Mouse (Mus musculus) liver, embryonic 14.5 days (tissue): ENCODE data around the gene Amd1. TPM values are rescaled to one million over a fixed set of nuclear protein-coding genes. Genes with fewer than 3 reads are reported as not detected.

Source experiments
- ATAC-seq: fragments of 200-750 bp; cut with Nextera tagmentation; 2 replicates; pipeline ENCODE4 v1.8.0; 2017; ENCODE audit warnings: moderate number of reproducible peaks, mild to moderate bottlenecking, moderate library complexity; ENCODE audit not compliant: insufficient read depth
- DNase-seq, 3 experiments: peaks; one replicate each; pipeline ENCODE4 v3.0.0-alpha.2; 2012 to 2013; ENCODE audit warnings: low read depth in 3 of 3, low spot score in 3 of 3
- H3K27ac ChIP-seq: fragments of 300-500 bp; sonication (generic); 2 replicates; pipeline ENCODE4 v1.5.1; 2014; ENCODE audit warnings: moderate library complexity, mild to moderate bottlenecking, control low read depth, inconsistent platforms
- H3K27me3 ChIP-seq: fragments of 300-500 bp; sonication (generic); 2 replicates; pipeline ENCODE4 v1.6.1; 2014; ENCODE audit warnings: mild to moderate bottlenecking, low read length, moderate library complexity; ENCODE audit not compliant: control insufficient read depth, insufficient read depth
- H3K36me3 ChIP-seq: fragments of 300-500 bp; sonication (generic); replicated peaks from 2 replicates; pipeline ENCODE4 v1.6.1; 2014; ENCODE audit warnings: low read depth; ENCODE audit not compliant: control insufficient read depth, insufficient read depth
- H3K4me1 ChIP-seq, 2 experiments: fragments of 200-500 bp in 1 of 2; fragments of 300-500 bp in 1 of 2; sonication (generic) in 1 of 2; replicated peaks; 2 replicates each; pipeline ENCODE4 v1.6.1; 2012 to 2014; ENCODE audit warnings: antibody characterized with exemption in 1 of 2, inconsistent platforms in 1 of 2, low read length in 1 of 2; ENCODE audit not compliant: control insufficient read depth in 2 of 2, insufficient read depth in 2 of 2
- H3K4me2 ChIP-seq: fragments of 300-500 bp; sonication (generic); 2 replicates; pipeline ENCODE4 v1.6.1; 2014; ENCODE audit warnings: low read depth, mild to moderate bottlenecking, control low read depth, moderate library complexity
- H3K4me3 ChIP-seq, 2 experiments: fragments of 200-500 bp in 1 of 2; fragments of 300-500 bp in 1 of 2; sonication (generic) in 1 of 2; 2 replicates each; pipeline ENCODE4 v1.5.1; 2012 to 2014; ENCODE audit warnings: low read depth in 2 of 2, low read length in 2 of 2, mild to moderate bottlenecking in 2 of 2, control low read depth in 1 of 2, inconsistent platforms in 1 of 2, moderate library complexity in 1 of 2; ENCODE audit not compliant: insufficient read depth in 1 of 2
- H3K9ac ChIP-seq: fragments of 300-500 bp; sonication (generic); replicated peaks from 2 replicates; pipeline ENCODE4 v1.6.1; 2014; ENCODE audit warnings: mild to moderate bottlenecking, control low read depth, moderate library complexity
- H3K9me3 ChIP-seq: fragments of 300-500 bp; sonication (generic); 2 replicates; pipeline ENCODE4 v1.6.1; 2016; ENCODE audit warnings: low read length, mixed read lengths; ENCODE audit not compliant: control insufficient read depth
- CTCF ChIP-seq: IDR thresholded peaks from 2 replicates; pipeline ENCODE4 v1.5.1; 2016; ENCODE audit warnings: antibody characterized with exemption, low read depth, control low read depth
- EP300 ChIP-seq: IDR thresholded peaks from 2 replicates; pipeline ENCODE4 v1.6.1; 2016; ENCODE audit warnings: antibody characterized with exemption, low read depth
- WGBS: fragments of 180-500 bp; shearing (Covaris S2); extraction: QIAGEN DNeasy Blood & Tissue Kit; methylation state at CpG from one replicate; pipeline ENCODE4 v1.1.7; 2014; ENCODE audit not compliant: insufficient replicate concordance; 5-methylcytosine and 5-hydroxymethylcytosine counted together
- polyA plus RNA-seq, 2 experiments: library from polyadenylated mRNA; depleted of rRNA in 1 of 2; stranded (reverse) in 1 of 2; unstranded in 1 of 2; fragments of >200 nt; fragmentation: Nextera tagmentation in 1 of 2; extraction: Ambion mirVana in 1 of 2; gene quantifications; 2 replicates each; pipeline versions ENCODE4 v1.2.1 to v1.2.3; 2012 to 2014

Gene Amd1
- polyA plus RNA-seq, 2 experiments, result 48.1 to 56.4 TPM

DNA sequence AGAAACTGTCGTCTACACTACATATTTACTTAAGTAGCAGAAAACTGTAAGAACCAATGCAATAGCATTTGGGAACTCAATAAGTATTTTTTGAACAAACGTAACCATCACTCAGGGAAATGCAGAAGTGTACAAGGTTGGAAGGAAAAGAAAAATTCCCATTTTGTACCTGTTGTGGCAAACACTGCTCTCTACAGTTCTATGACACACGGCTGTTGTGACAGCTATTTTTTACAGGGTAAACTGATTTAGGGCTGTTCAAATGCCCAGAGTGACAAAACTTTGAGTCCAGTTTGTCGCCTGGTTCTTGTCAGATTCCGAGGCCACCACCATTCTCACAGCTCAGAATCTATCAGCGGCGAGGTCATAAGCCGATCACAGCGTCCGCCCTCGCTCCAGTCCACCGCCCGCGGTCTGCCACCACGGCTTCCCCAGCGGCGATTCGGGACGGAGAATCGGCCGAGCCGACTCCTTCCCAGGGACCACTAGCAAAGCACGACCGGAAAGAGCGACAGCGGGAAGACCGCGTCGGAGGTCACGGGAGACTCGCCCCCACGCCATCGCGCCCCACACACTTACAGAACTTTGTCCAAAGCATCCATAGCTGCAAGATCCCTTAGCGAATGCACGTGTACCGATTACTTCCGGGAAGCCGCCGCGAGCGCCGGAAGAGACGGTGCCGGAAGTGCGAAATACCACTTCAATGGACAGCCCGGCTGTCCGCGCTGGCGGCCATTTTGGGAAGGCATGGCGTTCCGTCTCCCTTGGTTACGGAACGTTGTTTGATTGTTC lies 55.4 kb downstream of the Amd1 start, which contains the start of gene Rpf2:
Gene Rpf2 (minus strand): TSS at position 663 of the 792 bp plus-strand sequence.
- Histone ChIP-seq H3K4me2 (peak within 1 kb of the TSS; percentile 87), H3K9ac (peak within 1 kb of the TSS; percentile 77), H3K4me1 (peaks cover 5 to 15% of the 10 kb centered on the region in 2 experiments; a peak in 3 of 4 replicates), H3K4me3 (peak within 1 kb of the TSS; percentile 65 to 99), H3K36me3 (peaks cover 8% of the 10 kb centered on the region), H3K27me3 (no peaks in the 10 kb centered on the region), H3K27ac (peak within 1 kb of the TSS; percentile 55), H3K9me3 (no peaks in the 10 kb centered on the region)
- TF ChIP-seq CTCF (0 out of 2 replicates have a peak, but pooled peaks have one; percentile 14), EP300 (no peak)
- DNase-seq, result peak; percentile 75 to 78 (median 76)
- WGBS, result under 1% methylated on average over 54 of the region's 54 CpGs
- peak; percentile 88 for ATAC-seq

DNA sequence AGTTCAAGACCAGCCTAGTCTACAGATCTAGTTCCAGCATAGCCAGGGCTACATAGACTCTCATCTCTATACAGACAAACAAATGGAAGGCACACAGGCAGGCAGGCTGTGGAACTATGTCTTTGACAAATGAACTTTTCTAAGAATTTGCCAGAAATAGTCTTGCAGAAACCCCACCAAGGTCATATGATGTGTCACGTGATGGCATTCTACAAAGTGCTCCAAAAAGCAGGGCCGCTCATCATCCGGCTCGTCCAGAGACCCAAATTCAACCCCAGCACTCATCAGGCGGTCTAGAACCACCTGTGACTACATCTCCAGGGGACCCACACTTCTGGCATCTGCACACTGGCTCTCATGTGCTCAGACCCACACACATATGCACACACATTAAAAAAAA lies 64.2 kb downstream of the Amd1 start:
- no peaks in the 10 kb centered on the region for H3K27me3 ChIP-seq
- no peak for DNase-seq
- H3K36me3 ChIP-seq, result peaks cover 29% of the 10 kb centered on the region
- no peaks in the 10 kb centered on the region for H3K9me3 ChIP-seq
- H3K27ac ChIP-seq, result no peak overlapping the region
- TF ChIP-seq EP300 (no peak), CTCF (no peak)
- ATAC-seq, result no peak
- H3K4me1 ChIP-seq, result no peaks in the 10 kb centered on the region
- H3K4me3 ChIP-seq, result no peak overlapping the region
- WGBS, result 85% methylated on average over 5 of the region's 5 CpGs
- H3K4me2 ChIP-seq, result no peak overlapping the region
- no peak overlapping the region for H3K9ac ChIP-seq

Other genes starting within 250 kb of the Amd1 start
- 32.8 and 33.8 TPM in 2 replicates for gene Slc16a10, start 159.9 kb downstream of the Amd1 start, polyA plus RNA-seq (2012; rRNA removed)
- gene Slc16a10, start 159.9 kb downstream of the Amd1 start, polyA plus RNA-seq (2014; fragmentation: Nextera tagmentation; extraction: Ambion mirVana), result 63.5 and 69.3 TPM in 2 replicates
- 7.3 and 16.8 TPM in 2 replicates for gene Rpf2, start 55.1 kb downstream of the Amd1 start, polyA plus RNA-seq (2012; rRNA removed)
- gene Rpf2, start 55.1 kb downstream of the Amd1 start, polyA plus RNA-seq (2014; fragmentation: Nextera tagmentation; extraction: Ambion mirVana), result 38.9 and 39.2 TPM in 2 replicates
- gene Gtf3c6, start 44.1 kb downstream of the Amd1 start, polyA plus RNA-seq (2012; rRNA removed), result 7.7 and 15.1 TPM in 2 replicates
- gene Gtf3c6, start 44.1 kb downstream of the Amd1 start, polyA plus RNA-seq (2014; fragmentation: Nextera tagmentation; extraction: Ambion mirVana), result 31.6 and 34.1 TPM in 2 replicates
- gene Cdk19, start 37.4 kb upstream of the Amd1 start, polyA plus RNA-seq (2012; rRNA removed), result 2.2 and 3.1 TPM in 2 replicates
- 3.0 and 3.1 TPM in 2 replicates for gene Cdk19, start 37.4 kb upstream of the Amd1 start, polyA plus RNA-seq (2014; fragmentation: Nextera tagmentation; extraction: Ambion mirVana)